Mouse (Mus musculus) adipocyte (in vitro differentiated cells): ENCODE results near the gene Gm18336.
A peak's percentile ranks its signal among the peaks of the same experiment; 100 is the strongest.
"Not testable (repeated sequence)": the region's sequence is repeated elsewhere in the genome, so short reads cannot be mapped to it uniquely, and the experiment has no call there.

ENCODE experiments used
- DNase-seq: peaks from one replicate; pipeline ENCODE4 v3.0.0-alpha.2; 2016; ENCODE audit warnings: low spot score

Gene Gm18336

GRCm38 (mm10) chrX:73398636-73399035, at the start of gene Gm18336:
Gene Gm18336, minus strand, starts transcription at chrX:73398736.
- not testable (repeated sequence) for DNase-seq

DNA sequence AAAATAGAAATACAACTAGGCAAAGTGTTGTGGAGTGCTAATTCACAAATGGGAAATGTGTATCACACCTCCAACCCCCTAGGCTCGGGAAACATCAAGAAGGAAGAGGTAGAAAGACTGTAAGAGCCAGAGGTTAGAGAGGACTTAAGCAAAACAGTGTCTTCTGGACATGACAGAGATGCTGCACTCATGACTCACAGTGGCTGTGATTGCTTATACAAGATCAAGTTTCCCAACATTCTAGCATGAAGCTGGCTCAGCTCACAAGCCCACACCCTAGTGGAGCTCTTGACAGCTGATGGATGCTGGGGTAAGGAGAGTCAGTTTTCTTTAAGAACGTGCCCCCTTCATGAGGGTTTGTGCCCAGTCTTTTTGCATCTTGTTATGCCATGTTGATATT, 42.9 kb upstream of the Gm18336 start:
- peak; percentile 22 for DNase-seq

GRCm38 (mm10) chrX:73435252-73435651, 36.7 kb upstream of the Gm18336 start, which contains the start of gene Trex2:
Gene Trex2, minus strand, starts transcription at chrX:73435344.
- no peak for DNase-seq

- no peak for DNase-seq
Measured at GRCm38 (mm10) chrX:73432850-73433249, 34.3 kb upstream of the Gm18336 start.

DNA sequence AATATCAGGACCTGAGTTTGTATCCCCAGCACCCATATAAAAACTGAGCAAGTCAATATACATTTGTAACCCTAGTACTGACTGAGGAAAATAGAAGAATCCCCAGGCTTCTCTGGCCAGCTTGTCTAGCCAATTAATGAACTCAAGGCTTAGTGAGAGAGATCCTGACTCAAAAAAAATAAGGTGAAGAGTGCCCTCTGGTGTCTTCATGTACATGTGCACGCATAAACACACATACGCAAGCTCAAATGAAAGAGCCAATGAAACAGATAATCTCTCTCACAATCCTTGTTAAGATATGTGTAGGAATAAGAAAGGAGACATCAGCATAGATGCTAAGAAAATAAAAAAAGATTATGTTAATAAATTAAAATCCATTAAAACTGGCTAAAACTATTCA, 31.5 kb upstream of the Gm18336 start:
- peak; percentile 15 for DNase-seq

DNA sequence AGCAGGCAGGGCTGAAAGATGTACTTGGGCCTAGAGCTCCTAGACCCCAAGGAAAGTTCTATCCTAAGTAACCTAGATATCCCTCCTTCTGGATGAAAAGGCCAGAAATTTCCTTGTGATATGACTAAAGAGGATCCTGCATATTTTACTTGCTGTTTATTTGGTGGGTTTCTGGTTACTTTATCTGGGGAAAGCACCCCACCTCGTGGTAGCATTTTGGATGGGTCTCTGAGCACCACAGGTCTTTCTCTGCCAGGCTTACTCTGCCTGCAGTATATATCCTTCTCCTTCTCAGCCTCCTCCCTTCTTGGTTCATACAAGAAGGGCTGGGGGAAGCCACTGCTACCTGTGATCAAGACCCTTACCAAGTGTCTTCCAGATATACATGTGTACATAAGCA, 14.2 kb upstream of the Gm18336 start:
- DNase-seq, result no peak

GRCm38 (mm10) chrX:73410880-73411517, 12.5 kb upstream of the Gm18336 start, which contains the start of gene Zfp92:
Gene Zfp92, plus strand, starts transcription at chrX:73411096.
- DNase-seq, result no peak

GRCm38 (mm10) chrX:73401616-73402015, 3.1 kb upstream of the Gm18336 start:
- no peak for DNase-seq

GRCm38 (mm10) chrX:73400951-73401350, 2.4 kb upstream of the Gm18336 start:
- DNase-seq, result no peak

GRCm38 (mm10) chrX:73396446-73396845, 2.1 kb downstream of the Gm18336 start:
- DNase-seq, result no peak

GRCm38 (mm10) chrX:73391481-73391880, 7.1 kb downstream of the Gm18336 start:
- peak; percentile 28 for DNase-seq

DNA sequence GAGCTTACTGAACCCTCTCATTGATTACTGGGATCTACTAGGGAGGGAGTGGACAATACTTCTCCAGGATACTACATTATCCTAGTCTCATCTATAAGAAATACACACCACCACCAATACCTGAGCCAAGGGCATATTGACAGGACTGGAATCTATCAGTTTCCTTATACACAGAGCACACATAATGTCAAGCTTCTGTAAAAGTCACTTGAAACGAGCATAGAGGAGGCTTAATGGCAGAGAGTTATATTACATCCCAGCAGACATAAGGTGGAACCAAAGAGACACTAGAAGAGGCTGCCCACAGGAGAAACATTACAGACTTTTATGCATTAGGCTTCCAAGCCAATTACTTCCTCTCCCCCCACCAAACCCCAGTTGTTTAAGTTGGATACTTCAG, 13.6 kb downstream of the Gm18336 start:
- DNase-seq, result no peak

GRCm38 (mm10) chrX:73384419-73384818, 14.1 kb downstream of the Gm18336 start:
- no peak for DNase-seq

GRCm38 (mm10) chrX:73363291-73363690, 35.2 kb downstream of the Gm18336 start:
- no peak for DNase-seq

DNA sequence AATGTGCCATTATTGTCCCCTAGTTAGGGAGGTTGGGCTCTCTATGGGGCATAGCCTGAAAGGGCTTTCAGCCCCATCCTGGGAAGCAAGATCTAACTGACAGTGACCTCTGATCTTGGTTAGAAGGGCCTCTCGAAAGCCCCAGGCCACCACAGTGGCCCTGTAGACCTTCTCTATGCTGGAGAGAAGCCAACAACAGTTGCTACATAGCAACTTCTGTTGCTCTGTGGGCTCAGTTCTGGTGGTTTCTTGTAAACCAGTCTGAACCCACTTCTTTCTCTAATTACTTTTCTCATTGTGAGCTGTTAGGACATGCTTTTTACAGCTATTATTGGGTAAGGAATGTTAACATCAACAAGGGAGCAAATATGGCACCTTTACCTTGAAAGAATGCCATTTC, 41.8 kb downstream of the Gm18336 start:
- DNase-seq, result no peak

DNA sequence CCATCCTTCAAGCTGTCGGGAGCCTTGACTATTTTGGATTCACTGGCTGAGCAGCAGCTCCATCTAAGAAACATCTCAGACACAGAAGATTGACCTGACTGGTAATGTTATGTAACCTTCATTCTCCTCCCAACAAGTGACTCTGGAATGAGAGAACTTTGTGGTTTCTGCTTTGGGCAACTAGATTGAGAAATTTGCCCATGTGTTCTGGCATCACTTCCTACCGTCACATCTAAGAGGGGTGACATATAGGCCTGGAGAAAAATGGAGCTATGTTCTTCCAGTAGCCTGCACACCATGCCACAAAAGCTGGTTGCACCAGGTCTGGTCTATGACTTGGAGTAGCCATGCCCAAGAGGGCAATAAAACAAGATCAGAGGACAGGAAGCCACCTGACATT, 42.4 kb downstream of the Gm18336 start:
- peak; percentile 7 for DNase-seq
